Mouse (Mus musculus): Measurements from ENCODE around the gene Zfp454.

The Zfp454 gene

DNA sequence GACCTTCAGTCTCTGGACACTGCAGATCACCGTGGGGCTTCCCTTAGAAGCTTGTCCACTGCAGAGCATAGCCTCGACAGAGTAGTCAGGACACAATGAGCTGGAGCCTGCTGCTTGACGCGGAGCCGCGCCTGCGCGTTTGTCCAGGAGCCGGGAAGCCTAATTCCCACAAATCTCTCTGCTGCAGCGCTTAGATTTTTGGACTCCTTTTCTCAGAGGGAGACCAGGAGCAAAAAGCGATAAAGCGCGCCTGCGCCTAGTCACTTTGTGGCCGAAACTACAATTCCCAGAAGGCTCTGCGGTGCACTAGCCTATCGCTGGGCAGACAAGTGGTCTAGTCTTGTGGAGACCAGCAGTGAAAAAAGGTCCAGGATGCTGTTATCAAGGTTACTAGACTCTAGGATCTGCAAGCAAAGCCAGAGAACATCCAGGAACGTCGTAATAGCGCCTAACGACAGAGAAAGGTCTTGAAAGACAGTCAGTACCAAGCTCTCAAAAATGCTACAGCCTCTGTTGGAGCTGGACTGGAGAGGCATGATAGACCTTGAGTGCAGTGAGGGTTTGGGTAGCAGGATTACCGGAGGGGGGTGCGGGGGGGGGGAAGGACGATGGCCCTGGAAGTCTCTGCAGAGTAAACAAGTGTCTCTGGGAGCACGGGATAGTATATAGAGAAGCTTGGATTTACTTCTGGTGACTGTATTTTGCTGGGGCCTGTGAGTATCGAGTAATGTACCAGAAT, at the start of gene Zfp454:
Zfp454 (minus strand) TSS at position 262 of the 739 bp plus-strand sequence.
- peak; percentile 25 to 28 for DNase-seq

DNA sequence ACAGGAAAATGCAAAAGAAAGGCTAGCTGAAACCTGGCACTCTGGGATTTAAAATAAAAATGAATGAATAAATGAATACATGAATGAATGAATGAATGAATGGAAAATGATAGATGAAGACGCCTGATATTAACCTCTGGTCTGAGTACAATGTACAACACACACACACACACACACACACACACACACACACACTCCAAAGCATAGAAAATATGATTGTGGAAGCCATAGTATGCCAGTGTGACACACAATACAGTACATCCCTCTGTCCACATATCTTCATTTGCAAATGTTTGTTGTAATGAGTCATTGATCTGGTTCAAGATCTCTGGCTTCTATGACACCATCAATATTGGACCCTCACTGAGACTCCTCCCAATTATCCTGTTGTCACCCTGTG, 44.6 kb upstream of the Zfp454 start:
- no peak for DNase-seq

DNA sequence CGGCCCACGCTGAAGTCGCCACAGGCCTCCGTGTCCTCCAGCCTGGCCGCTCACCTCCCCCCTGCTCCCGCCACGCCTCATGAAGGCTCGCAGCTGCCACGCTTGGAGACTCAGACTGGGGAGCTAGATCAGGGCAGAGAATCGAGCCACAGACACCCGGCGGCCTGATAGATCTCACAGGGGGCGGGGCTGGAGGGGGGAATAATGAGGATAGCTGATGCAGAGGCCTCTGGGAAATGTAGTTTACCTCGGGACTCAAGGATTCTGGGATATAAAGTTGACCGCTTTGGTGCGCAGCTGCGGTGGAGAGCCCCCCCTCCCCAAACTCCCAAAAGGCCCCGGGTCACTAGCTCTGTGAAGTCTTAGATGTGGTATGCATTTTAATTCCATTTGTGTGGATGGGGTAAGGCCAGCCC, 44.0 kb upstream of the Zfp454 start, which contains the start of gene Zfp354b:
Zfp354b (minus strand) TSS at position 183 of the 416 bp plus-strand sequence.
- DNase-seq = peak; percentile 59 to 62

DNA sequence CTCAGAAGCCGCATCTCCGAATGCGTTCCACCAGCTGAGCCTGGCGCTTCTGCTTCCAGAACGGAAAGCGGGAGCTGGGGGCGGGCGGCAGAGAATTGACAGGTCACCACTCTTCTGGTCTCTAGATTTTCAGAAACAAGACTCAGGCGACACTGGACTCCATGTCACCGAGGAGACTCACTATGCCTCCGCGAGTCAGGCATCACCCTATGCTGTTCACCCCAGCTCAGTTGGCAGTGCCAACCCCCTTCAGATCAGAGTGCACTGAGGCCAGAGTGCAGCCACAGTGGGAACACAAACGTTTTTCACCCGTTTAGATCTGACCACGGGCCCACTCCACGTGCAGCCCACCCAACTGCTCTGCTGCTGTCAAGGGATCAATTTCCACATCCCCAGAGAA, 43.6 kb upstream of the Zfp454 start:
- DNase-seq = no peak

DNA sequence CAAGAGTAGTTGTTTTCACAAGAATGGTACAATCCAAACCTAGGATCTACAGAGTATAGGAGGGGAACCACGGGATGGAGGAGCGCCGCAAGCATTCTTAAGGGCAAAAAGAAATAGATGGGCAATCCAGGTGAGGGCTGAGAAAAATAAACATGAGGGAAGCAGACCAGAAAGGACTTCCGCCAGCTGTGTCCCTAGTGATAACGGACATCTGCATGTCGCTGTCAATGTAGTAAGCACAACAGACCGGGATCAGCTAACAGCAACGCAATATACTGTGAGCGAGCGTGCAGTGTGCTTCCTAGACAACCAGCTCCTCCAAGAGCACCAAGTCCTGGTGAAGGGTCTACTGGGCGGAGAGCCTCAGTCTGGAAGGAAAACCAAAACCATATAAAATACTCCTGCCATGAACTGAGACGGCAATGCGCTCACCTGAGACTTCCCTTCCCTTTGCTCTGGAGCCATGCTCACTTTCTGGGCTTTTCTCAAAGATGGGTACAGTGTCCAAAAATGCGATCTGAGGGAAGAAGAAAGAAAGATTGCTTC, 43.1 kb upstream of the Zfp454 start:
- DNase-seq = no peak

DNA sequence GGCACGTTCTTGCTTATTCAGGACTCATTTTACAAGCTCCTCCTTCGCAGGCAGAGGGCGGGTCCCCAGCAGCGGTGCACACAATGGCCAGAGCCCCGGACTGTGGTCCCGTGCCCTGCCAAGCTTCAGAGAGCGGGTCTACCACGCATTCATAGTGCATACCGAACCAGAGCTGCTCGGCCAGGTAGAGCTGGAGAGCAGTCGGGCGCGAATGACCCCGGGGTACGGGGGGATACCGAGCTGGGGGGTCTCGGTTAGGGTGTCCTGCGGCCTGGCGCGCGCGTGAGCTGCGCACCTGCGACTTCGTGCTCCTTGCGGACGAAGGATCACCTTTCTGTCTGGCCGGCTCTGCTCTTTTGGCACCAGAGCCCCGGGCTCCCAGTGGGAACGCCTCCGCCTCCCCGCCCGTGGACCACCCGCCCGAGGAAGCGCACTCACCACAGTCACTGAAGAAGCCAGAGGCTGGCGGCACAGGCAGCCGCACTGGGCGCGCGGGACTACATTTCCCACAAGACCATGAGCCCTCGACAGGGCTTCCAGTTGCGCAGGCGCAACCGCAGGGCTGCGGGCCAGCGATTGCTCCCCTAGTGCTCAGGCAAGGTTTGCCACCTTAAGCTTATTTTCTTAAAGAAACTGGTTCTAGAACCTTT, 28.3 kb upstream of the Zfp454 start, which contains the start of gene Zfp2:
Zfp2 (minus strand) TSS at position 495 of the 650 bp plus-strand sequence.
- DNase-seq = peak; percentile 88

DNA sequence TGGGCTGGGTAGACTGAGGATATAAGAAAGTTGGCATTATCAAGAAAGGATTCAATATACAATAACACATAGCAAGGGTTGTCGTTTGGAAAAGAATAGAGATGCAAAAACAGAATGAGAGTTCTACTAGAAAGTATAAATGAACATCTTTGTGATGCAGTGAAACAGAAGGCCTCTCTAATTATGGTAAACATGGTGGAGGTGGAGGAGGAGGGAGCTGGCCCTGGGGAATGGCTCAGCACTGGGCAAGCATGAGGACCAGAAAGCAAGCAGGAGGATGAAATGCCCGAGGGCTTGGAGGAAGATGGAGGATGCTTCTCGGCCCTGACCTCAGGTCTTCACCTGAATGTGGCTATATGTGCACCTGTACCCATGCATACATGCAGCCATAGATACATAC, 27.0 kb upstream of the Zfp454 start:
- DNase-seq = no peak

DNA sequence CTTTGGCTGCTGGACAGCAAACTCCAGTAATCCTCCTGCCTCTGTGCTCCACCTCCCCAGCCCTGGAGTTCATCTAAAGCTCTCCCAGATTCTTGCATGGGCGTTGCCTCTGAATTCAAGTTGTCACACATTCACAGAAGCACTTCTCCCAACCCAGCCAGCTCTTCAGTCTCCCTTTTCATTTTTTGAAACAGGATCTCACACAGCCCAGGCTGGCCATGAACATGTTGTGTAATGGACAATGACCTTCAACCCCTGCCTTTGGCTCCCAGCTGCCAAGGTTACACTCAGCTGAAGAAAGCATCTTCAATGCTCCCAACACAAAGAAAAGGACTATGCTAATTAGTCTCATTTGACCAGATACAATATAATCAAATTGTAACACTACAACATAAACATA, 25.9 kb upstream of the Zfp454 start:
- DNase-seq = no peak

DNA sequence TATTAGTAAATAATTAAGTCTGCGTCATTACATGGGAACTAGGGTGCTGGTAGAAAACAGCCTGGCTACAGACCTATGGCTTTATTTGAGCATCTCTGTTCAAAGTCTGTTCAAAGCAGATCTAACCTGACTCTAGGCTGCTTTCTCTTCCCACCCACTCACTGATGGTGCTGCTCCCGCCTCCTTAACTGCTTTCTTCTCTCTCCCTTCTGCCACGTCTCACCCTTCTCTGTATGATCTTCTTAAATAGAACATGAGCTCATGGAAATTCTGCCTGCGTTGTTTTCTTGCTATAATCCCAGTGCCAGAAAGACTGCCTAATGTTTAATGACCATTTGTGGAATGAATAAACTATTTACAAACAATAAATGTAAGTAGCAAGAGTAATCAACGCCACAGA, 20.7 kb upstream of the Zfp454 start:
- DNase-seq = no peak

DNA sequence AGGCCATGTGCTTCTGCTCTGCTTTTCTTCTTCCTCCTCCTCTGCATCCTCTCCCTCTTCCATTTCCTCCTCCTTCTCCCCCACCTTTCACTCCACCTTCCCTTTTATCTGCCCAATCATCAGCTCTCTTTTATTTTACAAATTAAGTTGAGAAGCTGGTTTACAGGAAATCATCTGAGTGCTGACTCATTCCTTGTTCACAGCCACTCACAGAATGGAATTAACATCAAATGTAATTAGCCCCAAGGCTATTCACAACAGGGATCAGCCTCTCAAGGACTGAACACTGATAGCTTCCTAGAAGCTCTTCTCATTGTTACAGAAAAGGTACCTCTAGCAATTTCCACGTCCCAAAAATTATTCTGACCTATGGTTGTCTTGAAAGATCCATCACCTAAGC, 9.9 kb upstream of the Zfp454 start:
- no peak for DNase-seq

DNA sequence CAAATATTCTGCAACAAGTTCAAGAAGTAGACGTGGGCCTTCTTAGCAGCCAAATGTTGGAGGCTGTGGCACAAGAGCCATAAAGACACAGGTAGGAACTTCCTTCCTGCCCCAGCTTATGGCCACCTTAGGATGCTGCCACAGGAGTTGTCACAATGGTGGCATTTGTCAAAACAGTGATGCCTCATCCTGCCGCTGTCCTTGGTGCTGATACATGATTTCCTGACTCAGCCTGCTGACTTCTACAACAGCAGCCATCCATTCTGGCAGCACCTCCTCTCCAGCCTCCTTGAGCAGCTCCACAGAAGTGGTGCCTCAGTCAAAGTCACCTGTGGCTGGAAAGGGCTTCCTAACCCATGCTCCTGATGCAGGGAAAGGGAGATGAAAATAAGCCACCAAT, 5.0 kb upstream of the Zfp454 start:
- peak; percentile 32 to 45 for DNase-seq

DNA sequence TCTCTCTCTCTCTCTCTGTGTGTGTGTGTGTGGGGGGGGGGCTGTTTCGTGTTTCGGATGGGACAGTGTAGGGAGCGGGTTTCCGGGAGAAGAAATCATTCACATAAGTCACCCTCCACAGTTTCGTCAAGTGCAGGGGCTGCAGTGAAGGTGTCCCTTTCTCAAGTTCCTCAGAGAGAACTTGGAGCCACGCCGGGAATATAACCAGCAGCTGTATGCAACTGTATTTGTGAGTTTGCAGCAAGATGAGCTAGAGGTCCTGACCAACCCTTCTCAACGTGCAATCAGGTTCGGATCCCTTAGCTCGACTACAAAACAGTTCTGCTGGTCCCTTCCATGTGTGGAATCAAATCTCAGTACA, 538 bp downstream of the Zfp454 start:
- DNase-seq = no peak

DNA sequence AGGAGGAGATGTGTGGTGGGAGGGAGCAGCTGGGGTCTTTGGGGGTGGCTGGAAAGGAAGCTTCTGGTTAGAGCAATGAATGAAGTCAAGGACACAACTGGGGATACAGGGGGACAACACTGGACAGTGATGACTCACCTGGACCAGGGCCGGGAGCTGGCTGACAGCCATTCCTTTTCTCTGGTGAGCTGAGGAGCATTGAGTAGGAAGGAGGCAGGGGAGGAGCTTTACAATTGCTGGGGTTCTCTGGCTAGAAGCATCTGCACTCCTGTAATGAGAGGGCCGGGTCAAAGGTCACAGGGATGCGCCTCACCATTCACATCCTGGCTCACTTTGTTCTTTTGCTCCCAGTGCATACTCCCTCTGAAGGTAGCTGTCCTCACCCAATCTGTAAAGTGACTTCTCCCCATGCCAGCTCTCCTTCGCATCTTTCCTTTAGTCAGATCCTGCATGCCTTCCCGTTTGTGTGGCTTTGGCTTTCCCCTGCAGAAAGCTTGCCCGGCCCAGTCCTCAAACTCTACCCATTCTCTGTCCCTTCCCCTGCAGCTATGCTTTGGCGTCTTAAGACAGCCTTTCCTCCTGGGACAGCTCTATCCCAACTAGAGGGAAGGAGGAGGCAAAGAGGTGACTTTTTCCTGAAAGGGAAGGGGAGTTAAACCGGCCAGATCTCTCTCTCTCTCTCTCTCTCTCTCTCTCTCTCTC, 1.1 kb downstream of the Zfp454 start:
- DNase-seq = no peak

DNA sequence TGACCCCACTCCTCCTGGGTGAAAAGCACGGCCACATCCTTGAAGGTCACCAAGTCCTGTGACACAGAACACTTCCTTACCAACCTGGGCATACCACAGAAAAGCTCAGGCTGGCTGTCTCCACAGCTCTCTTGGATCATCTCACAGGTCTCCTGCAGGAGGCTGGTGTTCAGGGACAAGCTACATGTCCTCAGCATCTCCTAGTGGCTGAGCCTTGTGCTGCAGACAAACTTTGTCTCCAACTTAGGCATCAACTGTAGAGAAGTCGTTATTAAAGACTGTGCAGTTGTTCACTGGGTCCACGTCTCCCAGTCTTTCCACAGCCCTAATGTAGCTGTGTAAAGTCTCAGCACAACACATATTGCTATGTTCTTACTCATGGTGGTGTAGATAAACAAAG, 3.7 kb downstream of the Zfp454 start:
- peak in 1 of 2 experiments; percentile 7 for DNase-seq

DNA sequence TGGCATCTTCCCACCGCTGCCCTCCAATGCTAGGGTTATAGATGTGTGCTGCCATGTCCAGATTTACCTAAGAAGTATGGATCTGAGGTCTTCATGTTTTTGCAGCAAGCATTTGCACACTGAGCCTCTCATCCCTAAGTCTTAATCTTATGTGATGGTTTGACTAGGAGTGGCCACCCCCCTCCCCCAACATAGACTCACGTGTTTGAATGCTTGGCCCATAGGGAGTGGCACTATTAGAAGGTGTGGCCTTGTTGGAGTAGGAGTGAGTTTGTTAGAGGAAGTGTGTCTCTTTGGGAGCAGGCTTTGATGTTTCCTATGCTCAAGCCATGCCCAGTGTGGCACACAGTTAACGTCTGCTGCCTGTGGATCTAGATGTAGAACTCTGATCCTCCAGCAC, 8.8 kb downstream of the Zfp454 start:
- DNase-seq = no peak

DNA sequence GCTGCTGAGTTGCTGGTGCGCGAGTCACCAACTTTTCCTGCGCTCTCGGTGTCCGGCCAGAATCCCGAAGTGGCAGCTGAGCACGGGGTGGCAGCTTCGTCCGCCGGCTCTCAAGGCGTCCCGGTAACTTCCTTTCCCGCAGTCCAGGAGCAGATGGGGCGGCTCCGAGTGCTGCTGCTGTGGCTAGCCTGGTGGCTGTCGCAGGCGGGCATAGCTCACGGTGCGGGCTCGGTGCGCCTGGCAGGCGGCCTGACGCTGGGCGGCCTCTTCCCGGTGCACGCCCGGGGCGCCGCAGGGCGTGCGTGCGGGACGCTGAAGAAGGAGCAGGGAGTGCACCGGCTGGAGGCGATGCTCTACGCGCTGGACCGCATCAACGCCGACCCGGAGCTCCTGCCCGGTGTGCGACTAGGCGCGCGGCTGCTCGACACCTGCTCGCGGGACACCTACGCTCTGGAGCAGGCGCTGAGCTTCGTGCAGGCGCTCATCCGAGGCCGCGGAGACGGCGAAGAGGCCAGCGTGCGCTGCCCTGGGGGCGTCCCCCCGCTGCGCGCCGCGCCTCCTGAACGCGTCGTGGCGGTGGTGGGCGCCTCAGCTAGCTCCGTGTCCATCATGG, 36.4 kb downstream of the Zfp454 start:
- DNase-seq = peak; percentile 53

DNA sequence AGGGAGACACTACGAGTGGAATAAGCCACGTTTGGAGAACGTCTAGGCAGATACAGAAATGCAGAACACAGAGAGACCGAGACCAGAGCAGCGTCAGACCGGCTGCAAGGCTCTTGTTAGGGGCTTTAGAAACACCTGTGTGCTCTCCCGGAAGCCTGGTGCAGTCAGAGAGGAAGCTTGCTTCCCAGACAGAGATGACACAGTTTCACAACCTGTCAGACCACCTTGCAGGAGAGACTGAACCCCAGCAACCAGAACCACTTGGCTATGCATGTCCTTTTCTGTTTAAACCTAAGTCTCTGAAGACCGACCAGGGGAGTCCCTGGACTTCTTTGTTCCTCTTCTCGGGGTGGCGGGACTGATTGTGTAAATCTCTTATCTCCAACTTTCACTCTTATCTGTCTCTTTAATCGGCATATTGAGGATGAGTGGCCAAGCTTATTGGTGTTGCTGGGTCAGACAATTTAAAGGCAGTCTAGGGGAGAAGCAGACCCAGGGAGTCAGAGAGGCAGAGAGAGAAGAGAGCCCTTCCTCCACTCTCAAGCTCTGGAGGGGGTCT, 37.2 kb downstream of the Zfp454 start, which contains the start of gene Grm6:
Grm6 (plus strand) TSS at position 509 of the 559 bp plus-strand sequence.
- peak; percentile 63 to 66 for DNase-seq

DNA sequence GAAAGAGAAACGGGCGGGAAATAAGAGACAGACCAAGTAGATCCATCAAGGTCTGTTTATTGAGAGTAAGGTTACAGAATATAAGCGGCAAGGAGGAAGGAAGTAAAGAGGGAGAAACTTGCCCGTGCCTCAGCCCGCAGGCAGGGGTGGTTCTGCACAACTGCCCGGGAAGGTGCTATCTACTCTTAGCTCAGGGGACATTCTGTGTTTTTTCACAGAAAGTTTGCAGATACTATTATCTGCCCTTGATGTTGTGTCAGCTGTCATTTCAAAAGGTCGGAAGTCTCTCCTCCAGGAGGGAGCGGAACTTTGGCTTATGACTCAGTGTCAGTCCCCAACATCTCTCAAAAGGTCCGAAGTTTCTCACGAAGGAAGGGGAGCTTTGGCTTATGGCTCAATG, 38.1 kb downstream of the Zfp454 start:
- peak; percentile 46 to 54 for DNase-seq

DNA sequence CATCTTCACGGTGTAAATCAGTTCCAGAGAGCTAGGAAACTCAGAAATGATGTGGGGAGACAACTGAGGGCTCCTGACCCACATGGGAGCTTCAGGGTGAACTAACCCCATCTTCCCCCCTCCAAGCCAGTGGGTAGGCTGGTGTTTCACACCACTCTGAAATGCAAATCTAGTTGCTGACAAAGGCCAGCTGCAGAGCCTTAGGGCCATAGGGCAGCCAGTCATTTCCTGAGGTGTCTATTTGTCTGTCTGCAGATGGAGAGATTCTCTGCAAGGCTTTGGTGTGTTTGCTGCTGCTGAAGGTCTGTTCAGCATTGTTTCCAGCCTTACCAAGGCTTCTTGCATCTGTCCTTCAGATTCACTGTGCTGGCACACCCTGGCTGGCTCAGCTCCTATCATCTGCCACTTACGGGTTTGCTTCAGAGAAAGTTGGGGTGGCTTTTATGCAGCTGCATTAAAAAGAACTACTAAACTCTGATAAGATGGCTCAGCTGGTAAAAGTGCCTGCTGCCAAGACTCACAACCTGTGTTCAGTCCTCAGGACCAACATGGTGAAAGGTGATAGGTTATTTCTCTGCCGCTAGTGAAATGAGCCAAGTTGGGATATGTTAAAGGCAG, 38.8 kb downstream of the Zfp454 start:
- peak; percentile 30 to 34 for DNase-seq

DNA sequence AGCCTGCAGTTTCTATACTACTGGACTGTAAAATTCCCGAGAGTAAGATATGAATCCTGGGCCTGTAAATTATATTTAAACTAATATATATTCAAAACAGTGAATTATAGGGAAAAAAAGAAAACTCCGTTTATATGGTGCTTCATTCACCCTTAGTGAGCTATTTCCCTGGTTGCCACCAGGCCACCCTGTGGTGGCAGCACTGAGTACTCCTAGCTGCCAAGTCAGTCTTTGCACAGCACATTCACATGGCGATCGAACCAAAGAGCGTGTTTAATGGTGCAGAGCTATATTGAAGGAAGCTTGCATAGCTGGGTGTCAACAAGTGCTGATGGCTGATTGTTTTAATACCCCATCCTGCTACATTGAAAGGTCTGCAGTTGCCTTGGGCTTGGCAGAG, 40.4 kb downstream of the Zfp454 start:
- peak; percentile 44 to 55 for DNase-seq

DNA sequence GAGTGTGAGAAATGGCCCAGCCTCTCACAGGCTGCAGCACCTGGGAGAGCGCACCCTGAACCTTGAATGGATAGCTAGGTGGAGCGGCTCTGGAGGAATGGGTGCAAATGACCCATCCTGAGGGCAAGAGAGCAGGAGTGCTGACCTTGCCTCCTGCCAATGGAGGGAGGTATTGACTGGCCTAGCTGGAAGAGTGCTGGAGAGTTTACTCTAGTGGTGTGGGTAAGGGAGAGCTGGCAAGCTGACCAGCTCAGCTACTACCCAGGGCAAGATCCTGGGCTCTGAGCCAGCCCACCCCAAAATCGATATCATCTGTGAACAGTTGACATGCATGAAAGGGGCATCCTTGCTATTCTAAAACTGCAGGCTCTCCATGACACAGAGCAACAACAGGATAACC, 41.5 kb downstream of the Zfp454 start:
- no peak for DNase-seq

Data from B cell, adult 2 months (primary cell).